Mouse (Mus musculus): ENCODE results near the gene Fxyd7. TPM values are rescaled to one million over a fixed set of nuclear protein-coding genes. Genes with fewer than 3 reads are reported as not detected.

Fxyd7 gene
- polyA plus RNA-seq, 1 experiment from 2014 or later = 174 TPM

GRCm38 (mm10) chr7:31072326-31072725 is 21.1 kb upstream of the Fxyd7 start:
- H3K9ac ChIP-seq = no peak overlapping the region
- WGBS = 61% methylated on average over 9 of the region's 9 CpGs
- ATAC-seq (replicated peaks) = no peak
- no peaks in the 10 kb centered on the region for H3K9me3 ChIP-seq
- no peak overlapping the region for H3K4me2 ChIP-seq
- H3K27ac ChIP-seq = no peak overlapping the region
- no peak overlapping the region for H3K4me3 ChIP-seq
- H3K4me1 ChIP-seq = no peaks in the 10 kb centered on the region
- H3K27me3 ChIP-seq (replicated peaks) = no peaks in the 10 kb centered on the region
- H3K36me3 ChIP-seq (replicated peaks) = no peaks in the 10 kb centered on the region

GRCm38 (mm10) chr7:31070324-31070723 is 19.1 kb upstream of the Fxyd7 start:
- Histone ChIP-seq H3K36me3 (replicated peaks) (no peaks in the 10 kb centered on the region), H3K27me3 (replicated peaks) (no peaks in the 10 kb centered on the region), H3K27ac (no peak overlapping the region), H3K9me3 (no peaks in the 10 kb centered on the region), H3K4me3 (no peak overlapping the region), H3K4me1 (no peaks in the 10 kb centered on the region), H3K9ac (no peak overlapping the region), H3K4me2 (no peak overlapping the region)
- no peak for ATAC-seq (replicated peaks)
- 79% methylated on average over 6 of the region's 6 CpGs for whole genome bisulfite sequencing

GRCm38 (mm10) chr7:31069491-31069890 is 18.2 kb upstream of the Fxyd7 start:
- no peaks in the 10 kb centered on the region for H3K27me3 ChIP-seq (replicated peaks)
- 89% methylated on average over 14 of the region's 14 CpGs for WGBS
- no peaks in the 10 kb centered on the region for H3K4me1 ChIP-seq
- no peak overlapping the region for H3K9ac ChIP-seq
- H3K36me3 ChIP-seq (replicated peaks) = no peaks in the 10 kb centered on the region
- H3K27ac ChIP-seq = no peak overlapping the region
- H3K4me2 ChIP-seq = no peak overlapping the region
- no peak for ATAC-seq (replicated peaks)
- H3K9me3 ChIP-seq = no peaks in the 10 kb centered on the region
- H3K4me3 ChIP-seq = no peak overlapping the region

GRCm38 (mm10) chr7:31067836-31068235 is 16.6 kb upstream of the Fxyd7 start:
- no peak overlapping the region for H3K9ac ChIP-seq
- no peaks in the 10 kb centered on the region for H3K9me3 ChIP-seq
- H3K27ac ChIP-seq = no peak overlapping the region
- 39% methylated on average over 5 of the region's 5 CpGs for WGBS
- H3K4me3 ChIP-seq = no peak overlapping the region
- no peak for ATAC-seq (replicated peaks)
- H3K4me2 ChIP-seq = no peak overlapping the region
- H3K4me1 ChIP-seq = no peaks in the 10 kb centered on the region
- no peaks in the 10 kb centered on the region for H3K36me3 ChIP-seq (replicated peaks)
- no peaks in the 10 kb centered on the region for H3K27me3 ChIP-seq (replicated peaks)

- Histone ChIP-seq H3K4me2 (no peak overlapping the region), H3K4me1 (no peaks in the 10 kb centered on the region), H3K27ac (no peak overlapping the region), H3K9me3 (no peaks in the 10 kb centered on the region), H3K9ac (no peak overlapping the region), H3K36me3 (replicated peaks) (no peaks in the 10 kb centered on the region), H3K4me3 (no peak overlapping the region), H3K27me3 (replicated peaks) (no peaks in the 10 kb centered on the region)
- 88% methylated on average over 12 of the region's 12 CpGs for whole genome bisulfite sequencing
- ATAC-seq (replicated peaks) = no peak
Measured at GRCm38 (mm10) chr7:31063074-31063560, 11.8 kb upstream of the Fxyd7 start.

- no peaks in the 10 kb centered on the region for H3K9me3 ChIP-seq
- H3K27me3 ChIP-seq (replicated peaks) = no peaks in the 10 kb centered on the region
- H3K36me3 ChIP-seq (replicated peaks) = no peaks in the 10 kb centered on the region
- H3K4me2 ChIP-seq = no peak overlapping the region
- no peaks in the 10 kb centered on the region for H3K4me1 ChIP-seq
- no peak overlapping the region for H3K9ac ChIP-seq
- WGBS = 90% methylated on average over 7 of the region's 7 CpGs
- H3K27ac ChIP-seq = no peak overlapping the region
- ATAC-seq (replicated peaks) = no peak
- no peak overlapping the region for H3K4me3 ChIP-seq
Measured at GRCm38 (mm10) chr7:31060621-31061010, 9.3 kb upstream of the Fxyd7 start.

- Histone ChIP-seq H3K4me3 (no peak overlapping the region), H3K36me3 (replicated peaks) (no peaks in the 10 kb centered on the region), H3K4me2 (no peak overlapping the region), H3K9me3 (no peaks in the 10 kb centered on the region), H3K27me3 (replicated peaks) (no peaks in the 10 kb centered on the region), H3K9ac (no peak overlapping the region), H3K4me1 (0 out of 2 replicates have a peak, but pooled peaks cover 3% of the 10 kb centered on the region), H3K27ac (no peak overlapping the region)
- ATAC-seq (replicated peaks) = no peak
- 56% methylated on average over 11 of the region's 11 CpGs for WGBS
Measured at GRCm38 (mm10) chr7:31059919-31060620, 8.8 kb upstream of the Fxyd7 start.

- 3% methylated on average over 2 of the region's 2 CpGs for WGBS
- Histone ChIP-seq H3K4me3 (no peak within 1 kb of the TSS), H3K27ac (no peak within 1 kb of the TSS), H3K4me1 (0 out of 2 replicates have a peak, but pooled peaks cover 3% of the 10 kb centered on the region), H3K9me3 (no peaks in the 10 kb centered on the region), H3K36me3 (replicated peaks) (no peaks in the 10 kb centered on the region), H3K4me2 (no peak within 1 kb of the TSS), H3K9ac (no peak within 1 kb of the TSS), H3K27me3 (replicated peaks) (peaks cover 8% of the 10 kb centered on the region)
- ATAC-seq (replicated peaks) = 0 out of 2 replicates have a peak, but pooled peaks have one; percentile 7
Measured at GRCm38 (mm10) chr7:31059108-31059507, 7.8 kb upstream of the Fxyd7 start, which contains the start of gene Lgi4. Lgi4 (plus strand) TSS chr7:31059342.

- no peak overlapping the region for H3K9ac ChIP-seq
- WGBS = 84% methylated on average over 6 of the region's 6 CpGs
Measured at GRCm38 (mm10) chr7:31058211-31058610, 6.9 kb upstream of the Fxyd7 start.

GRCm38 (mm10) chr7:31057730-31058129 is 6.5 kb upstream of the Fxyd7 start:
- H3K4me2 ChIP-seq = no peak overlapping the region
- no peak overlapping the region for H3K27ac ChIP-seq
- peaks cover 4% of the 10 kb centered on the region for H3K4me1 ChIP-seq
- no peak overlapping the region for H3K9ac ChIP-seq
- H3K27me3 ChIP-seq (replicated peaks) = peaks cover 21% of the 10 kb centered on the region
- no peak for ATAC-seq (replicated peaks)
- no peak overlapping the region for H3K4me3 ChIP-seq
- 76% methylated on average over 5 of the region's 5 CpGs for WGBS
- no peaks in the 10 kb centered on the region for H3K9me3 ChIP-seq
- H3K36me3 ChIP-seq (replicated peaks) = no peaks in the 10 kb centered on the region

More at GRCm38 (mm10) chr7:31058211-31058610, 6.9 kb upstream of the Fxyd7 start:
- Histone ChIP-seq H3K36me3 (replicated peaks) (no peaks in the 10 kb centered on the region), H3K9me3 (no peaks in the 10 kb centered on the region), H3K4me2 (no peak overlapping the region), H3K27ac (no peak overlapping the region), H3K4me1 (peaks cover 3% of the 10 kb centered on the region; the same call in 1 of the 2 replicates), H3K27me3 (replicated peaks) (peaks cover 17% of the 10 kb centered on the region), H3K4me3 (no peak overlapping the region)
- ATAC-seq (replicated peaks) = no peak

GRCm38 (mm10) chr7:31057071-31057470 is 5.8 kb upstream of the Fxyd7 start, which contains the start of gene Fxyd1:
Fxyd1 (minus strand) TSS chr7:31057199.
- peaks cover 28% of the 10 kb centered on the region for H3K27me3 ChIP-seq (replicated peaks)

GRCm38 (mm10) chr7:31056448-31056847 is 5.2 kb upstream of the Fxyd7 start:
- peaks cover 17% of the 10 kb centered on the region for H3K4me1 ChIP-seq
- WGBS = 78% methylated on average over 7 of the region's 7 CpGs
- no peaks in the 10 kb centered on the region for H3K9me3 ChIP-seq
- no peak overlapping the region for H3K27ac ChIP-seq
- ATAC-seq (replicated peaks) = no peak
- H3K4me2 ChIP-seq = no peak overlapping the region
- H3K9ac ChIP-seq = no peak overlapping the region
- no peak overlapping the region for H3K4me3 ChIP-seq
- no peaks in the 10 kb centered on the region for H3K36me3 ChIP-seq (replicated peaks)
- peaks cover 34% of the 10 kb centered on the region for H3K27me3 ChIP-seq (replicated peaks)

More at GRCm38 (mm10) chr7:31057071-31057470, 5.8 kb upstream of the Fxyd7 start, which contains the start of gene Fxyd1:
- H3K27ac ChIP-seq = no peak within 1 kb of the TSS
- 76% methylated on average over 2 of the region's 2 CpGs for WGBS
- no peaks in the 10 kb centered on the region for H3K36me3 ChIP-seq (replicated peaks)
- ATAC-seq (replicated peaks) = no peak
- peaks cover 11% of the 10 kb centered on the region for H3K4me1 ChIP-seq
- no peak within 1 kb of the TSS for H3K9ac ChIP-seq
- H3K4me3 ChIP-seq = no peak within 1 kb of the TSS
- H3K4me2 ChIP-seq = no peak within 1 kb of the TSS
- no peaks in the 10 kb centered on the region for H3K9me3 ChIP-seq

- no peaks in the 10 kb centered on the region for H3K36me3 ChIP-seq (replicated peaks)
- no peak for ATAC-seq (replicated peaks)
- H3K27me3 ChIP-seq (replicated peaks) = peaks cover 39% of the 10 kb centered on the region
- H3K9ac ChIP-seq = no peak overlapping the region
- peaks cover 23% of the 10 kb centered on the region for H3K4me1 ChIP-seq
- H3K4me2 ChIP-seq = no peak overlapping the region
- H3K9me3 ChIP-seq = no peaks in the 10 kb centered on the region
- H3K4me3 ChIP-seq = no peak overlapping the region
- whole genome bisulfite sequencing = 17% methylated on average over 3 of the region's 4 CpGs
- no peak overlapping the region for H3K27ac ChIP-seq
Measured at GRCm38 (mm10) chr7:31055883-31056282, 4.6 kb upstream of the Fxyd7 start.
